Mouse (Mus musculus) adrenal gland, postnatal 25 days (tissue): ENCODE measurements at regions not wholly inside any gene's neighbourhood (a gene's known extent, or its start where the extent isn't known, plus 50 kb on each side); places are given as distances from the start of the nearest gene placed in this dataset.

Source experiments
- DNase-seq: peaks from one replicate; pipeline ENCODE4 v3.0.0; 2021; ENCODE audit warnings: mixed read lengths

DNA sequence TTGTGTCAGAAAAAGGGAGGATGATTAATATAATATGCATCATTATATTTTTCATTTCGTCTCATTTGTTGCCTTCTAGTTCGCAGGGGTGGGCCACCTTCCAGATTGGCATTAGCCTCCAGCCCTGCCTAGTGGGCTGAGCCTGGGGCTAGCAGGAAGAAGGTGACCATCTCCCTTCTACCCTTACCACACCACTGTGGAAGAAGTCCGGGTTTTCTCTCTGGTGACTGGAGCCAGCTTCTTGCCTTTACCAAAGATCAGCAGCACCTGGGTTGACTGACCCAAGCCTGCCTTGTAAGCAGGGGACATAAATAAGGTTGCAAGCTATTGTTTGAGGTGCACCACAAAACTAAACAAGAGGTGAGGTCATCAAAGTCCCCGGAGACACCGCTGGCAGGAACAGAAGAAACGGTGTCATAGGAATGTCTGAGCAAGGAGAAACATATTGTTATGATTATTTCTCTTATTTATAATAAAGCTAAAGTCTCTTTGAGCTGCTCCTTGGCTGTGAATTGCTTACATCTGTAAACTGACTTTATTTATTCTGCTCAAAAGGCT is 286.9 kb upstream of the Zfp703 start:
- peak; percentile 16 for DNase-seq

DNA sequence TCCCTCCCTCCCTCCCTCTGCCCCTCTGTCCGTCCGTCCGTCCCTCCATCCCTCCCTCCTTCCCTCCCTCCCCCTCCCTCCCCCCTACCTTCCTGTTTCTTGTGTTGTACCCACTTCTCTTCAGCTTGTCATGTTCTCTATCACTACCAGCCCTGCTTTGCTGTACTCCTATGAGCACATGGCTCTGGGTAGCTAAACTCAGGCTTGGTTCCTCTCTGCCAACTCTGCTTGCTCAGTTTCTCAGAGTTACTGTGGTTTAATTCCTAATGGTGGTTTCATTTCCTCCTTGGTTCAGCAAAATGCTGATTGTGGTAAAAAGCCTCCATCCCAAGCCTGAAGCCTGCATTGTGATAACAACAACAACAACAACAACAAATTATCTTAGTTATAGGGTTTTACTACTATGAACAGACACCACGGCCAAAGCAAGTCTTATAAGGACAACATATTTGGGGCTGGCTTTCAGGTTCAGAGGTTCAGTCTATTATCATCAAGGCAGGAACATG is 279.5 kb upstream of the Zfp703 start:
- no peak for DNase-seq

DNA sequence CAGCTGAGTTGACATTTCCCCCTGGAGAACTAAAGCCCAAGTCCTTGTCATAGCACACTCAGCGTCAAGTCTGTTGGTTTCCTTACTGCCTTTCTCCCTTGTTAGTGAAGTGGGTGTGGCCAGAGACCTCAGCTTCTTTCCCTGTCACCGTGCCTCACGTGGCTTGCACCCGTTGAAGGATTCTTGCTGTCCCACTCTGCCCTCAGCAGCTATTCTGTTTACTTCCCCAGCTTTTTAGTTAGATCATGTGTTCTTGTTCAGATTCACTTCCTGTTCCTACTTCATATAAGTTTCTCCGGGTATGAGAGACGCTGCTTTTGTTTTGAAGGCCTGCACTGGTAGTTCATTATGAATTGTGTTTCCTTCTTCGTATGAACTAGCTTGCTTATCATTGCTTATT is 278.5 kb upstream of the Zfp703 start:
- DNase-seq: no peak

DNA sequence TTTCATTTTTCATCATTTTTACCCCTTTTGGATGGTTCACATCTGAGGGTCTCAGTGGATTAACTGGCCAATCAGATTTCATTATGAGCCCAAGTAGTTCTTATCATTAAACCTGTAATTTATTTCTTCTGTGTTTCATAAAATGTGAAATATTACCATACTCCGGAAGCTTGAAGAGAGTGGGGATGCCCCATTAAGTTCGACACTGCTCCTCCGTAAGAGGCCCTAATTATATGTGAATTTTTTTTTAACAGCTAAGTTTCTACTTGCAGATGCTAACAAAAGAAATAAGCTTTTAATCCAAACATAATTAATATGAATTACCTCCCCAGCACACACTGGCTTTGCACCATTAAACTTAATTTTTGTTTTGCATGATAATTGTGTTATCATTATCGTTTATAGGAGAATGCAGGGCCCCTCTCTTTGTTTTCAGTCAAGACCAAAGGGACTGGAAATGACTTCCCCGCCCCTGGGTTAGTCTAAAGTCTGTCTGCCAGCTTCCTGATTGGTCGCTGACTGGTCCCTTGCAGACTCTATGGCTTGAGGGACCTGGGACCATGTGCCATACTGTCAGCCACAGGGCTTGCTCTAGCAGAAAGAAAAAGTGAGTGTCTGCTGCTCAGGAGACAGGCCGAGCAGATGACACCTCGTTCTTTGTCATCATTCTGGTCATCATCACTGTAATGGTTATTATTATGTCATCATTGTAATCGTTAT is 270.9 kb upstream of the Zfp703 start:
- DNase-seq: no peak

DNA sequence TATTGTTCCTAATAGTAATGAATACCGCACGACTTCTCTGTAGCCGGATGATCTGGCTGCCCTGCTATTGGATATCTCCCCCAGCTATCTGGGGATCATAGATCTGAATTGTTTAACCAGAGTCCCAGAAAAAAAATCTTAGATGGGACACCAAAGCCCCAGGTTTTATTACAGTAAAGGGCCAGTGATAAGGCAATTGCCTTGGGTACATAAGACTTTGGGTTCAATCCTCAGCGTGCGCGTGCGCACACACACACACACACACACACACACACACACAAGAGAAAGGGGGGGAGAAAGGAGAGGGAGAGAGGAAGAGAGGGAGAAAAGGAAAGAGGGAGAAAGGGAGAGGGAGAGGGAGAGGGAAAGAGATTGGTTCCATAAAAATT is 270.4 kb upstream of the Zfp703 start:
- DNase-seq: no peak

DNA sequence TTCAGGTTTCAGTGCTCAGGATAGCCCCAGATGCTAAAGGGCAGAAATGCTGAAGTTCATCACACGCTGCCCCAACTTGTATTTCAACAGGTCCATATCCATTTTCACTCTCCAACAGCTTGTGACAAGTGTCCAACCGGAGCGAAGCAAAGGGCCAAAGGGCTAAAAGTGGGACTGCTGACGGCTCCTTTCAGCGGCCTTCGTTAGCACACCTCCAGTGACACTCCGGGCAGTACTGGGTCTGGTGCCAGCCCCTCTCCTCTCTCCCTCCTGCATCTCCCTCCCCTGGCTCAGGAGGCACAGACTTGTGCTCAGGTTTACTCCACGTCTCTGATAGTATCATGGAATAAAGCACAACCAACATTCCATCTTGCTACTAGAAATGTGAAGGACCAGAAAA is 263.3 kb upstream of the Zfp703 start:
- DNase-seq: no peak

DNA sequence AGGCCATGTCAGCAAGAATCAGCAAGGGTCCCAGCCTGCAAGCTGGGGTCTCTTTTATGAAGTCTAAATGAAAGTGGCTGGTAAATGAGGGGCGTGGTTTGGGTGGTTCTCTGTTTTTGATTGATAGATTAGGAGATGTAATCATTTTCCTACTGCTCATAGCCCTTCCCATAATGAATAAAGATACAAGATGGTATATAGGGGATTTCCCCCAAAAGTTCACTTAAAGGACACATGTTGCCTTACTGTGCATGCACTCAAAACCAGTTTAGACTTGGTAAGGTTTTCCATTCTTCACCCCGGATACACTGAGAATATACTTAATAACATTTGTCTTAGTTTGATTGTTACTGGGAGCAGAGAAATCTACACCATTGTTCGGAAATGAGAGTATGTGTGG is 262.4 kb upstream of the Zfp703 start:
- DNase-seq: no peak

DNA sequence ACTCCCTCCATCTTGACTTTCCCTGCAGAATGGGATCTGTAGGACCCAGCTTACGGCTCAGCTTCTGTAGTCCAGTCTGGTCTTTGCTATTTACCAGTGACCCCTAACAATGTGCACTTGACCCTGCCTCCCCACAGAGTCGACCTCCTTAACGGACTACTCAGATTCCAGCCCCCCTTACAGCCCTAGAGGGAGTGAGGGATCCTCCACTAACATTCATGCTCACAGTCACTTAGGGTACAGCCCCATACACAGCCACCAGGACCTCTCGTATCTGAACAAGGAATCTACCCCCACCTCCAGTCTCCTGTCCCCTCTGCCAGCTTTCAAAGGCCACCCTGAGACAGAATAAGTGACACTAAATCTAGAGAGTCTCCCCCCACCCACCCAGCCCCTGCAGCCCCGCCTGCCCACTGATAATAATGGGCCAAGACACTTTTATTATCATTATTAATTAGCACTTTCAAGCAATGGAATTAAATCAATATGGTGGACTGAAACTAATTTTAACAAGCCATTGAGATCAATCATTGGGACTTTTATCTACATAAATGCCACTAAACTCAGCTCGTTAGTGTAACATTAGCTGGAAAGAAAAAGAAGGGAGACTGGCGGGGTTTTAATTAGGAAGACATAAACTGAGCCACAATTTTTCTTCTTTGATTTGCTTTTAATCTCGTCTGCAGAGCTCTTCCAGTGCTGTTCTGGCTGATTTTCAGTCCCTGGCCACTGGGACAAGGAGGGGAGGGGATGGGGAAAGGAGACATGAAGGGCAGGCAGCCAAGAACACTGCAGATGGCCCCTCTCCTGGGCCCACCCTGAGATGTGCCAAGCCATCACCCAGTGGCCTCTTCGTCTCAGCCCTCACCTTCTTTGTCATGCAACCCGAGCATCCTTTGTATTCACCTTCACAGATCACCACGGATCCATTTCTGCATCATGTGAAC is 258.4 kb upstream of the Zfp703 start:
- DNase-seq: no peak

DNA sequence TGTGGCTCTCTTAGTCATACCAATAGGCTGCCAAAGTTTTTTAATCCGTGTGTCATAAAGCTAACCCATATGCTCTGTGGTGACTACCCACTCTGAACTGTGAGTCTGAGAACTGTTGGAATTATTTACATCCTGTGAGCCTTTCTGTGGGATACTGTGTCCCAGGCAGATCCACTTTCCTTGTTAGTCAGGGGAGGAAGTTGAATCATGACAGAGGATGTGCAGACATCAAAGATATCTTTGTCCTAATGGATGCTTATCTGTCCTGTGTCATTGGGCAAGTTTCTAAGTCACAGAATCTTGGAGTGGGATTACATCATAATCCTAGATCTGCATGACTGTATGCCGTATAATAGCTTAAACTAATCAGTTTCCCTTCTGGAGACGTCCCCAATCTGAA is 254.4 kb upstream of the Zfp703 start:
- DNase-seq: no peak

DNA sequence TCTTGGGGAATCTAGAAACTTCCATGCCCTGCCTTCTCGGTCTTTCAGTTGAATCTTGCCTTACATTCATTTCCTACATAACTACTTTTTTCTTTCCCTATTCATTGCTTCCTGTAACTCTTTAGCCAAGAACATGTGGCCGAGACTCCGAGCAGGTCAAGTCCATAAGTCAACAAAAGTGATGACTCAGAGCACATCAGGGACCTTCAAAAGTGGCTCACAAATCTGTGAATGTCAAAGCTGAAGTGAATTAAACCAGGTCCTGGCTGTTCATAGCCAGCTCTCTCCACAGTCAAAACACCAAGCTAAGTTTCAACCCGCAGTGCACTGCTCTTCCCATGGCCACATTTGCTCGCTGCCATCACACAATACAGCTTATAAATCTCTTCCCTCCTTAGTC is 252.5 kb upstream of the Zfp703 start:
- DNase-seq: no peak

DNA sequence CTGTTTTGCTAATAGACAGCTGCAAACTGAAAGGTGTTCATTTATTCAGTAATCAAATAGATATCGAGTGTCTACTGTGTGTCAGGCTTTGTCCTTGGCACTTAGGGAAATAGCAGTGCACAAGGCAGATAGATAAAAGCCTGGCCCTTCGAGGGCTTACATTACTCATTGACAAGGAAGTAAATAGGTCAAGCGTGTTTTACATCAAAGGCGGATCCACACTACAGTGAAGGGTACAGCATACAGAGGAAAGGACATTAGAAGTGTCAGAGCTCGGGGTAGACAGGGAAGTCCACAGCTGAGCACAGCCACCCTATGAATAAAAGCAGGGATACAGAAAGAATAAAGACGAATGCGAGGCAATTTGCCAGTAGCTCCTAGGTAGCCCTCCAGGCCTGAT is 251.6 kb upstream of the Zfp703 start:
- no peak for DNase-seq

DNA sequence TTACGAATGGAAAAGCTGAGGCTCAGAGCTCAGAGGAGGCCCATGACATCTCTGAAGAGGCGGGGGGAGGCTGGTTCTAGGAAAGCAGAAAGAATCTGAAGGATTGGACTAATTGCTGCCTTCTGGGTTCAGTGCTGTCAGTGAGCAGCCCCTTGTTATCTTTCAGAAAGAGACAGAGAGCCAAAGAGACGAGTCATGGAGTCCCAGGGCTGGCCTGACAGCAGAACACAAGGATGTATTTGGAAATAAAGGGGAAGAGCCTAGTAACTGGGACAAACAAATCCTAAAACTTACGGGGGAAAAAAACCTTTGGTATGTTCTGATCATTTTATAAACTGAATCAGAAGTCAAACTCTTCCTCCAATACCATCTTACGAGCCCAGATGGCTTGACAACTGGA is 247.8 kb upstream of the Zfp703 start:
- DNase-seq: no peak

DNA sequence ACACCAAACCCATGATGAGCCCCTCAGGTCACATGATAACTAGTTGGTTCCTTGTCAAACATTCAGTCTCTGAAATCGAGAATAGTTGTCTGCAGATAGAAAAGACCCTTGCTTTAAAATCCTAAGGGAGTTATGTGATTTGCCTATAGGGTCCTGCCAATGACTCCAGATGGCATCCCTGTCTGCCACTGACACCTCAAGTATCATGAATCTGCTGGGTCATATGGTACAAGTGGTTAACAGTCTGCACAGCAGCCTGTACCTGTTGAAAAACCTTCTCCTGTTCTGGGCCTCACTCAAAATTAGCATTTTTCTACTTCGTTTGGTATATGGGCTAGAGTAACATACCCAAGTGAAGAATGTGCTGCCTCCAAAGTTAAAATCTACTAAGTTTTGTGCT is 246.0 kb upstream of the Zfp703 start:
- DNase-seq: no peak

DNA sequence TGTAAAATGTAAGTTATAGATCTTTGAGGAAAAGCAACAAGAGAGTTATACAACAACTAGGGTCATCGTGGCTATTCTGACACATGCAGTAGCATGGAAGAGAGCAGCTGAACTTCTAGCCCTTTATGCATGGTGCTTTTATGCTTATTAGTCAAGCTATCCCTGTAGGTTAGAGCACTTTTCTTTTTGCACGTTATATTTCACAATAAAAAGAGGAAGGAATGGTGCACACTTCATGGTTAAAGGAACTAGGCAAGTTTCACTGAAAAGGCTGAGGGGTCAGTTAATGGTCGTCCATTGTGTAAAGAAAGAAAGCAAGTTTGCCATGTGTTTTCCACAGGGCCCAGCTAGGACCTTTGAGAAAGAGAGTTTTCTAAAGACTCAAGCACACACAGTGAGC is 232.7 kb upstream of the Zfp703 start:
- DNase-seq: no peak

DNA sequence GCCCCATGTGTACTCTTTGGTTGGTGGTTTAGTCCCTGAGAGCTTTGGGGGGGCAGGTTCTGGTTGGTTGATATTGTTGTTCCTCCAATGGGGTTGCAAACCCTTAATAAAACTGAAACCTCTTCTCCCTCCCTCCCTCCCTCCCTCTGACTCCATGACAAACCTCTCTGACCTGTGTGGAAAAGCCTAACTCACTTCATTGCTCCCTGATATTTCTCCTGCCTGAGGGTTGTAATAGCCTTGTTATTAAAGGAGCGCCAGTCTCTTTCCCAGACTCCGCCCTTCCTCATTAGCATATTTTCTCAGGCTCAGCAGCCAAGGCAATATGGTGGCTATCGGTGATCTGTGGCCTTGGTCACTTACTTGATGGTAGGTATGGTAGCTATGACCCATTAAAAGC is 230.3 kb upstream of the Zfp703 start:
- no peak for DNase-seq

DNA sequence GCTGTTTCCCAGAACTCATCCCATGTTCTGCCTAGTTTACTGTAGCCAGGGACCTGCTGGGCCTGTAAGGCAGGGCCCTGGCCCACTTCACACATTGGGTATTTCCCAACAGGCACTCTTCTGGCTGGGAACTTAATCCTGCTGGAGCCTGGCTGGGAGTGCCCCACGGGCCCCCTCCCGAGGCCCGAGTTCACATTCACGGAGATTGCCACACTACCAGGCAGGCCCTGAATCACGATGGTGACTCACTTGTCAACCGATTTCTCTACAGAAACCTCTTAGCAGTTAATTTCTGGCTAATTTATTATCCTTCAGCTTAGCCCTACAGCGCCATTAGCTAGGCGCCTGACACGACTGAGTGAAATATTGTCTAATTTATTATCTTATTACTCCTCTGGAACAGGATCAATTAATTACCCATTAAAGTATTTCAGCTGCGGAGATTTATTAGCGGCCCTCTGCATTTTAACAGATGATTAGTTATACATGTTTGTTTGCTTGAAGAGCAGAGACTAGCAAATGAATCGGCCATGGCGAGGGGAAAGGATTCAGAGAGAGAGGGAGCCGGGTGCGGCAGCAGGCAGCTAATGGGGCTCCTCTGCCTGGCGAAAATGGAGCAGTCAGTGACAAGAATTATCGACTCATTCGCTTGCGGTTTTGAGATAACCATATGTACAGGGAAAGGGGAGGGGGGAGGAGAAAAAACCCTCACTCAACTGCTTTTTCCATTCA is 229.7 kb upstream of the Zfp703 start:
- DNase-seq: peak; percentile 58

DNA sequence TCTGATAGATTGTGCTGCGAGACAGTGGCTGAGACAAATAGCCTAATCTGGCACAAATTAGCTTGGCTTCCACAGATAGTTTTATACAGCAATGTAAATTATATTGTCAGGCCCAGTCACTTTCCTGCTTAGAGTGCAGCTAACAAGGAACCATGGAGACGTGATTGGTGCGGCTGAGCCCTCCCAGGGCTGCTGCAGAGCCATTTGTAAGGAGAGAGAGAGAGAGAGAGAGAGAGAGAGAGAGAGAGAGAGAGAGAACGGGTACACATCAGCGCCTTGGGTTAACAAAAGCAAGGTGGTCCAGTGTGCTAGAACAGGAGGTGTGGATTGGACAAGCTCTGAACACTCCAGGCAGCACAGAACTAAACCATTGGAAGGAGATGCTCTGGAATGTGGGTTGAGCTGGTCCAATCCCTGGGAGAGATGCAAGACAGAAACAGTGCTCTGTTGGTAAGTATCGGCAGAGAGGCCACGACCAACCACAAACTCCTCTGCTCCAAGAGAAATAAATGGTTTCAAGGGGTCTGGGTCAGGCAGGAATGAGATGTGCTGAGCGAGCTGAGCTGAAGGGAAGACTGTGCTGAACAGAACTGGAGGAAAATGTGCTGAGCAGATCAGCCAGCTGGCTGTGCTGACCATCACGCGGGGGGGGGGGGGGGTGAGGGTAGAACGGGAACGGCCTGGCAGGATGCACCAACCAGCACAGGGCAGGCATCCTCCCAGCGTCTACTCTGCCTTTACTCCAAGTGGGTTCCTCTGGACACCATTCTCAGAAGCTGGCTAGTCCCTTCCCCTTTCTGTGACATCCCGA is 228.8 kb upstream of the Zfp703 start:
- no peak for DNase-seq

DNA sequence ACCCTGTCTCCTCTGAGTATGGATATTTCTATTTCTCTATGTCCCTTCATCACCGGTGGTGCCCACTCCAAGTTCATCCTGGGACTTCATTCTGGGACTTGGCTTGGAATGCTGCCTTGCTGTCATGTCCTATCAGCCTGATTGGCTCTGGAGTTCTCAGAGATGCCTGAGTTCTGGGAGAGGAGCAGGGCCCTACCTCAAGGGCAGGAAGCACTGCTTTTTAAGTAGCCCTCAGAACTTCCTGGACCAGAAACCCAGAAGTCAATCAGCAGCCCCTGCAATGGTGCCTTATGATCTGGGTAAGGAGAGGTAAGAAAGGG is 228.2 kb upstream of the Zfp703 start:
- DNase-seq: no peak

DNA sequence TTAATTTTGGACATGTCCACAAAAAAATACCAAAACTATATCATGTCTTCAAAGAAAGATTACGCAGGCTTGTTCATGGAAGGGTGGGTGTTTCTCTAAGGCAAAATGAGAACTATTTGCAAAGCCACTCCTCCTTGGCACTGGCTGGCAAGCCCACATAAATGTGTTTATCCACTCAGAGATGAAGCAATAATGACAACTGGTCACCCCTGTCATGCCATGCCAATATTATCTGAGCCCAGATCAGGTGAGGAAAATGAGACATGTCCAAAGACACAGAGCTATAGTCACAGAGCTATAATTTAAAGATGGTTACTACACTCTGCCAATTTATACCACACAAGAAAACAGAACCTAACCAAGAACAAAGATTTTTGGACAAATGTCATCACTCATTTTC is 227.0 kb upstream of the Zfp703 start:
- DNase-seq: no peak

DNA sequence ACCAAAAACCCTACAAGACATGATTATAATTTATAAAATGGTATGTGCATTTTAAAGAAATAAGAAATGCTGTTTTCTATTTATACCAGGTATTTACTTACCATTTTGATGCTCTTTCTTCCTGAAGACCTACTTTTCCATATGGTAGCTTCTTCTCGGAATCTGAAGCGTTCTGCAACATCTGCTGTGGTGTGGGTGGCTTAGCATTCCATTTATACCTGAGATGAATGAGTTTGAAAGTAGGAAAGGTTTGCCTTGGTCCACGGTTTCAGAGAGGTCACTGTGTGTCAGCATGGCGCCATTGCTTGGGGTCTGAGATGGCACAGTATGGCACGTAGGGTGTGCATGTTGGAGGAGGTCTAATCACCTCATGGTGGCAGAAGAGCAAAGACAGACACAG is 225.5 kb upstream of the Zfp703 start:
- DNase-seq: no peak

DNA sequence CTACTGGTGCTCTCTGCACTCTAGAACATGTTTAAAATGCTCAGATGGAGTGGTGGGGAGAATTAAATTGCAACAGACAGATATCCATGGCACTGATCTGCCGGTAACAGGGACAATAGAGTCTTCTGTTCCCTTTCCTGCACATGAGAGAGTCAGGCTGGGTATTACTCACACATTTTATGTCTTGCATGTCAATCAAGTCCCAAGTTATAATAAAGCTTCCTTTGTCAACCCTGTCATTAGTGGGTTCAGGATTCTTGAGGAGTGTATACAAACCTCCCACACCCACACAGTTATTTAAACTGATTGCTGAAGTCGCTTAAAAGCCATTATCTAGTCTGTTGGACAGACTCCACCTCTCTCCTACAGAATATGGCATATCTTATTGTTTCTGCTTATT is 220.7 kb upstream of the Zfp703 start:
- DNase-seq: no peak

DNA sequence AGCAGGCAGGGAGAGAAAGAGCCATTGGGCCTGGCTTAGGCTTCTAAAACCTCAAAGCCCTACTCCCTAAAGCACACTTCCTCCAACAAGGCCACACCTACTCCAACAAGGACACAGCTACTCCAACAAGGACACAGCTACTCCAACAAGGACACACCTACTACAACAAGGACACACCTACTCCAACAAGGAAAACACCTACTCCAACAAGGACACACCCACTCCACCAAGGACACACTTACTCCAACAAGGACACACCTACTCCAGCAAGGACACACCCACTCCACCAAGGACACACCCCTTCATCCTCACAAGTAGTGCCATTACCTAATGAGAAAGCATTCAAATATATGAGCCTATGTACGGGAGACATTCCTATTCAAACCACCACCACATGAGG is 216.4 kb upstream of the Zfp703 start:
- no peak for DNase-seq
